Mouse (Mus musculus) erythroblast, adult 5-6 weeks (primary cell): ENCODE data around the gene Zfp593. TPM values are rescaled to one million over a fixed set of nuclear protein-coding genes. Genes with fewer than 3 reads are reported as not detected.

ENCODE experiments used
- ATAC-seq: replicated peaks from 2 replicates; pipeline ENCODE4 v1.8.0; 2016; ENCODE audit warnings: moderate number of reproducible peaks, mild to moderate bottlenecking, moderate TSS enrichment, inconsistent platforms; ENCODE audit not compliant: poor library complexity, low FRiP score, severe bottlenecking
- total RNA-seq, 2 experiments: library from RNA; stranded (forward) in 1 of 2; stranded (reverse) in 1 of 2; fragments of 150-400 nt in 1 of 2; fragments of 200-764, 138-1000 nt in 1 of 2; gene quantifications; 2 replicates each; pipeline versions ENCODE4 v1.2.3 to v1.2.4; 2015 to 2017; ENCODE audit warnings: low replicate concordance in 2 of 2

Gene Zfp593
- total RNA-seq, 2 experiments from 2014 or later: 0.38 to 1.4 TPM

GRCm38 (mm10) chr4:134237582-134238278, 7.7 kb downstream of the Zfp593 start:
- ATAC-seq: no peak

- ATAC-seq: no peak
Observed at GRCm38 (mm10) chr4:134234876-134235275, 10.5 kb downstream of the Zfp593 start.

GRCm38 (mm10) chr4:134230431-134230830, 15.0 kb downstream of the Zfp593 start:
- ATAC-seq: no peak

GRCm38 (mm10) chr4:134227194-134227593, 18.2 kb downstream of the Zfp593 start, which contains the start of gene Catsper4:
Gene Catsper4 (minus strand): TSS chr4:134227383.
- no peak for ATAC-seq

GRCm38 (mm10) chr4:134222793-134223600, 22.4 kb downstream of the Zfp593 start:
- no peak for ATAC-seq

GRCm38 (mm10) chr4:134206488-134207053, 38.8 kb downstream of the Zfp593 start:
- no peak for ATAC-seq

DNA sequence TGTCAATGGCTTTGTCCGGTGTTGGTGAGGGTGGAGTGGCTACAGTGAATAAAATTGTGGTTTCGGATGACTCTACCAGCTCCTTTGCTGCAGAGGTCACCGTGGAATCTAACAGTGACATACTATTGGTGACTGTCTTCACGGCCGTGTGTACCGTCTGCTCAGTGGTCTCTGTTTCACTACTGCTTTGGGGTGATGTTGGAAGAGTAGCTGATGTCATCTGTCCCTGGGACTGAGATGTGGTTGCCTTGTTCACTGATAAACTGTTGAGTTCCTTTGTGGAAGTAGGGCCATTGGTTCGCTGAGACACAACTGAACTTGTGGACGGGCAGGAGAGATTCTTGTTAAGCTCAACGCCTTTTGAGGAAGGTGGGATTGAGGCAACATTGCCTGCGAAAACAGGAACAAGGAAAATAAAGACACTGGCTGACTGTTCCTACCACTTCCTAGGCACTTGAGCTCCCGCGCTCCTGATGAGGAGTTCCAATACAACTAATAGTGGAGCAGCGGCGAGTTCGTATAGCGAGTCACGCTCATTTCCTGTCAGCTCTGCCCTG, 42.0 kb downstream of the Zfp593 start:
- no peak for ATAC-seq

- ATAC-seq: no peak
Observed at GRCm38 (mm10) chr4:134202904-134203303, 42.5 kb downstream of the Zfp593 start, which contains the start of gene Gm7534. Gene Gm7534 (minus strand): TSS chr4:134203004.

- no peak for ATAC-seq
Observed at GRCm38 (mm10) chr4:134199371-134199770, 46.0 kb downstream of the Zfp593 start.

Other genes with a start within 250 kb of the Zfp593 start
- gene Dhdds, start 244.7 kb downstream of the Zfp593 start, total RNA-seq (2015; ENCODE audit: low replicate concordance): 9.6 and 17.3 TPM in 2 replicates
- 6.6 and 12.2 TPM in 2 replicates for gene Dhdds, start 244.7 kb downstream of the Zfp593 start, total RNA-seq (2017; ENCODE audit: low replicate concordance)
- 3.3 TPM in 1 of 2 replicates, not detected in the other for gene Lin28a, start 226.8 kb downstream of the Zfp593 start, total RNA-seq (2015; ENCODE audit: low replicate concordance)
- gene Lin28a, start 226.8 kb downstream of the Zfp593 start, total RNA-seq (2017; ENCODE audit: low replicate concordance): 6.4 and 8.9 TPM in 2 replicates
- gene Zfp683, start 191.8 kb downstream of the Zfp593 start, total RNA-seq (2015; ENCODE audit: low replicate concordance): not detected in 2 replicates
- gene Zfp683, start 191.8 kb downstream of the Zfp593 start, total RNA-seq (2017; ENCODE audit: low replicate concordance): not detected in 2 replicates
- not detected in 2 replicates for gene Crybg2, start 184.8 kb downstream of the Zfp593 start, total RNA-seq (2015; ENCODE audit: low replicate concordance)
- not detected in 2 replicates for gene Crybg2, start 184.8 kb downstream of the Zfp593 start, total RNA-seq (2017; ENCODE audit: low replicate concordance)
- gene Cd52, start 150.5 kb downstream of the Zfp593 start, total RNA-seq (2015; ENCODE audit: low replicate concordance): 324 and 347 TPM in 2 replicates
- gene Cd52, start 150.5 kb downstream of the Zfp593 start, total RNA-seq (2017; ENCODE audit: low replicate concordance): 146 and 324 TPM in 2 replicates
- gene Ubxn11, start 143.0 kb downstream of the Zfp593 start, total RNA-seq (2015; ENCODE audit: low replicate concordance): 0.84 TPM in 1 of 2 replicates, not detected in the other
- 2.4 TPM in 1 of 2 replicates, not detected in the other for gene Ubxn11, start 143.0 kb downstream of the Zfp593 start, total RNA-seq (2017; ENCODE audit: low replicate concordance)
- 231 and 242 TPM in 2 replicates for gene Sh3bgrl3, start 116.8 kb downstream of the Zfp593 start, total RNA-seq (2015; ENCODE audit: low replicate concordance)
- gene Sh3bgrl3, start 116.8 kb downstream of the Zfp593 start, total RNA-seq (2017; ENCODE audit: low replicate concordance): 56.2 and 119 TPM in 2 replicates
- 20.3 and 29.2 TPM in 2 replicates for gene Cep85, start 58.5 kb downstream of the Zfp593 start, total RNA-seq (2015; ENCODE audit: low replicate concordance)
- gene Cep85, start 58.5 kb downstream of the Zfp593 start, total RNA-seq (2017; ENCODE audit: low replicate concordance): 50.7 and 68.1 TPM in 2 replicates
- not detected in 2 replicates for gene Gm7534, start 42.6 kb downstream of the Zfp593 start, total RNA-seq (2015; ENCODE audit: low replicate concordance)
- gene Gm7534, start 42.6 kb downstream of the Zfp593 start, total RNA-seq (2017; ENCODE audit: low replicate concordance): not detected in 2 replicates
- gene Catsper4, start 18.2 kb downstream of the Zfp593 start, total RNA-seq (2015; ENCODE audit: low replicate concordance): not detected in 2 replicates
- not detected in 2 replicates for gene Catsper4, start 18.2 kb downstream of the Zfp593 start, total RNA-seq (2017; ENCODE audit: low replicate concordance)
- gene Cnksr1, start 7.2 kb downstream of the Zfp593 start, total RNA-seq (2015; ENCODE audit: low replicate concordance): not detected in 2 replicates
- gene Cnksr1, start 7.2 kb downstream of the Zfp593 start, total RNA-seq (2017; ENCODE audit: low replicate concordance): not detected in 2 replicates
- gene E130218I03Rik, start 1.9 kb downstream of the Zfp593 start, total RNA-seq (2015; ENCODE audit: low replicate concordance): not detected in 2 replicates
- 0.70 TPM in 1 of 2 replicates, not detected in the other for gene E130218I03Rik, start 1.9 kb downstream of the Zfp593 start, total RNA-seq (2017; ENCODE audit: low replicate concordance)
- gene Gm30191, start 1.3 kb upstream of the Zfp593 start, total RNA-seq (2015; ENCODE audit: low replicate concordance): not detected in 2 replicates
- not detected in 2 replicates for gene Gm30191, start 1.3 kb upstream of the Zfp593 start, total RNA-seq (2017; ENCODE audit: low replicate concordance)
- not detected in 2 replicates for gene Grrp1, start 8.5 kb upstream of the Zfp593 start, total RNA-seq (2015; ENCODE audit: low replicate concordance)
- gene Grrp1, start 8.5 kb upstream of the Zfp593 start, total RNA-seq (2017; ENCODE audit: low replicate concordance): not detected in 2 replicates
- gene Pdik1l, start 42.3 kb upstream of the Zfp593 start, total RNA-seq (2015; ENCODE audit: low replicate concordance): 9.8 and 12.3 TPM in 2 replicates
- 13.2 and 16.2 TPM in 2 replicates for gene Pdik1l, start 42.3 kb upstream of the Zfp593 start, total RNA-seq (2017; ENCODE audit: low replicate concordance)
- gene Trim63, start 69.5 kb upstream of the Zfp593 start, total RNA-seq (2015; ENCODE audit: low replicate concordance): not detected in 2 replicates
- not detected in 2 replicates for gene Trim63, start 69.5 kb upstream of the Zfp593 start, total RNA-seq (2017; ENCODE audit: low replicate concordance)
- not detected in 2 replicates for gene Slc30a2, start 97.6 kb upstream of the Zfp593 start, total RNA-seq (2015; ENCODE audit: low replicate concordance)
- not detected in 2 replicates for gene Slc30a2, start 97.6 kb upstream of the Zfp593 start, total RNA-seq (2017; ENCODE audit: low replicate concordance)
- gene Extl1, start 138.3 kb upstream of the Zfp593 start, total RNA-seq (2015; ENCODE audit: low replicate concordance): not detected in 2 replicates
- gene Extl1, start 138.3 kb upstream of the Zfp593 start, total RNA-seq (2017; ENCODE audit: low replicate concordance): 0.42 TPM in 1 of 2 replicates, not detected in the other
- gene Pafah2, start 150.7 kb upstream of the Zfp593 start, total RNA-seq (2015; ENCODE audit: low replicate concordance): 3.1 and 3.3 TPM in 2 replicates
- gene Pafah2, start 150.7 kb upstream of the Zfp593 start, total RNA-seq (2017; ENCODE audit: low replicate concordance): 1.5 and 3.9 TPM in 2 replicates
- gene Stmn1, start 222.7 kb upstream of the Zfp593 start, total RNA-seq (2015; ENCODE audit: low replicate concordance): 207 and 212 TPM in 2 replicates
- 201 and 236 TPM in 2 replicates for gene Stmn1, start 222.7 kb upstream of the Zfp593 start, total RNA-seq (2017; ENCODE audit: low replicate concordance)